Mouse (Mus musculus) embryo, embryonic 11.5 days (tissue): ENCODE results near the gene Caln1.

Source experiments
- DNase-seq: peaks from one replicate; pipeline ENCODE4 v3.0.0-alpha.2; 2012; ENCODE audit warnings: low read depth, low spot score

The Caln1 gene

GRCm38 (mm10) chr5:130369237-130369636, at the start of gene Caln1:
TSS of gene Caln1 (plus strand) at chr5:130369455.
- DNase-seq: no peak

GRCm38 (mm10) chr5:130319783-130320182, 49.5 kb upstream of the Caln1 start:
- no peak for DNase-seq

- DNase-seq: peak; percentile 8
Measured at GRCm38 (mm10) chr5:130320485-130320884, 48.8 kb upstream of the Caln1 start.

GRCm38 (mm10) chr5:130325486-130325885, 43.8 kb upstream of the Caln1 start:
- DNase-seq: no peak

DNA sequence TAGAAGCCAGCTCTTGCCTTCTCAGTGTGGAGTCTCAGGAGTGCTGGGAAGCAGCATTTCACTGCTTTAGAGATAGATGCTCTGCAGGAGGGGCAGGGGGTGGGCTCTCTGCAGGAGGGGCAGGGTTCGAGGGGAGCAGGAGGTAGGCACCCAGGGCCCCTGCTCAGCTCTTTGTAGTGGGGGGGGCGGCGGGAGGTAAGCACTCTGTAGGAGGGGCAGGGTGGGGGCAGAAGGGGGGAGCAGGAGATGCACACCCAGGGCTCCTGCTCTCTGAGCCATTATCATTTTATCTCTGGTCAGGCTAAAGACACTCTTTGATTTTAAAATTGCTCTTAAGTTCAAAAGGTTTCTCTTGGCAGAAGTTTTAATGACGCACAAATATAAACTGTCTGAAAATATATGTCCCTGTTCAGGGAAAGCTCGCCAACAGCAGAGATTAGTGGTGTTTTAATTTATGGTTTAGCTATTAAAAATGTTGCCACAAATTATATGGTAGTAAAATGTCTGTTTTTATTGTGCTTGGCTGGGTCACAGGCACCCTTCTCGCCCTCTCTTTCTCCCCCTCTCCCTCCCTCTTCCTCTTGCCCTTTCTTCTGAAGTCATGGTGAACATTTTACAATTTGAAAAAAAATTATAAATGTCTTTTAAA, 41.5 kb upstream of the Caln1 start:
- DNase-seq: no peak

- DNase-seq: no peak
Measured at GRCm38 (mm10) chr5:130328366-130328765, 40.9 kb upstream of the Caln1 start.

DNA sequence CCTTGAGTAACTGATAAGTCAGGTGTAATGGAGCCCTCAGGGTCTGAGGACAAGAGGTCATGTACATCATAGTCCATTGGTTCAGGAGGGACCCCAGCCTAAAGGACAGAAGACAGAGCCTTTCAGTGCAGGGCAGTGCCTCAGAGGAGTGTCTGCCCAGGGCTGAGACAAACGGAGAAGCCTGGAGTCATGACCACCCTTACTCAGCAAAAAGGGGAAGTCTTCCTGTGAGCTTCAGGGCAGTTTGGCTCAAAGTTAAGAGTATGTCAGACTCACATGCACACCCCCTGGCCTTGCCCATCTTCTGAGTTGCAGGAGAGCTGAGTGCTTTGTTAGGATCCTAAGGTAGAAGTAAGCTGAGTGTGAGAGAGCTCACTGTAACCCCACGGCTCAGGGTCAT, 39.4 kb upstream of the Caln1 start:
- DNase-seq: no peak

- no peak for DNase-seq
Measured at GRCm38 (mm10) chr5:130330801-130331200, 38.5 kb upstream of the Caln1 start.

DNA sequence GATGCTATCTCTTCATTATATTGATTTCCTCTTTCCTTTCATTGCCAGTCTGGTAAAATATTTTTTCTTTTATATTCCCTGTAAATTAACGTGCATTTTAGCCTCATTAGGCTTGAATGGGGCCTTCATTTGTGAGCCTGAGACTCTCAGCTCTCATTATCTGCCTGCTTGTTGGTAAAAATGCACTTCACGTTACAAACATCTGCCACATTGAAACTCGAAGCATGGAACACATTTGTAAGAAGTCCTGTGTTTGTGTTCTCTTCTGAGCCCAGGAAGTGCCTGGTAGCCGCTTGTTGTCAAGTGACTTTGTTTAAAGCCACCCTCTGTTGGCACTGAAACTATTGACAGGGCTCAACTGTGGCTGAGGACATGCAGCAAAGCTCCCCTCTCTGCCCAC, 38.0 kb upstream of the Caln1 start:
- DNase-seq: no peak

- DNase-seq: no peak
Measured at GRCm38 (mm10) chr5:130333566-130333965, 35.7 kb upstream of the Caln1 start.

DNA sequence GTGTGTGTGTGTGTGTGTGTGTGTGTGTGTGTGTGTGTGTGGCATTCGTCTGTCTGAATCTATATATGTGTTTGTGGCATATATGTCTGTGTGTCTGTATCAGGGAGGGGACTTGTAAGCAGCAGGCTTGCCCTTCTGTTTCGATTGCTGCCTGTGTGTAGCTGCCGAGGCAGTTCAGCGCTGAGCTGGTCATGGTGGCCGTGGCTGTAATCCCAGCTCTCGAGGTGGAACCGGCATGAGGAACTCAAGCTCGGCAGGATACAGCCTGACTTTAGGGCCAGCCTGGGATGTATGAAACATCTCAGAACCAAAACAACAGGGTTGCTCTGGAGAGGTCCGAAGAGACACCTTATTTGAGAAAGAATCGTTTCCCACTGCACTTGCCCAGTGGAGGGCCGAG, 35.3 kb upstream of the Caln1 start:
- DNase-seq: no peak

- DNase-seq: no peak
Measured at GRCm38 (mm10) chr5:130335462-130335861, 33.8 kb upstream of the Caln1 start.

- DNase-seq: no peak
Measured at GRCm38 (mm10) chr5:130340656-130341055, 28.6 kb upstream of the Caln1 start.

DNA sequence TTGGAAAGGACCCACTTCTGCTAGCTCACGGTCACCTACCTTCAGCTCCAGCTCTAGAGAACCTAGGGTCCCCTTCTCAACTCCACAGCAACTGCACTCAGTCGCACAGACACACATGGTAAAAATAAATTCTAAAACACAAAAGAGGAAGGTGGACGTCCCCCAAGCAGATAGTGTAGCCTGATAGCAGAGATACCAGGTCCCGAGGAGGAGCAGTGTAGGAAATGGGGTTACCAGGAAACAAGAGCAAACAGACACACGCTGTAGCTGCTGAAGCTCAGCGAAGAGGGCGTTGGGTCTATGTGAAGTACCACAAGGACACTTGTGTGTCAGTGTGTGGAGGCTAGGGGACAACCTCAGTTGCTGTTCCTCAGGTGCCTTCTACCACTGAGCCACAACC, 24.3 kb upstream of the Caln1 start:
- DNase-seq: no peak

DNA sequence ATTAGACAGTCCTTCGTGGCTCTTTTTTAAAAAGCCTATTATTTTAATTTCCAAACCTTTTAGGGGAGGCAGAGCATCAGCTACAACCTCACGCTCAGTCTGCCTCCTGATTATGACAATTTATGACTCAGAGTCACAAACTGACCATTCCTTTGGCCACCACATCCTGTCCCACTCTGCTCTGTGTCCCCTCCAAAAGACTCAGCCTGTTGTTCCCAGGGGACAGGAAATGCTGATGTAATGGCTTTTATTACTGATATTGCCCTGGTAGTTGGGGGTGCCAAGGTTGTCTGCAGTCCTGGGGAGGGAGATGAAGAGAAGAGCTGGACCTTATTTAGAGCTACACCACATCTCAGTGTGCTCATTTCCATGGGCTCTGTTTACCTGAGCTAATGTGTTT, 23.4 kb upstream of the Caln1 start:
- DNase-seq: no peak

- no peak for DNase-seq
Measured at GRCm38 (mm10) chr5:130355223-130355622, 14.0 kb upstream of the Caln1 start.

DNA sequence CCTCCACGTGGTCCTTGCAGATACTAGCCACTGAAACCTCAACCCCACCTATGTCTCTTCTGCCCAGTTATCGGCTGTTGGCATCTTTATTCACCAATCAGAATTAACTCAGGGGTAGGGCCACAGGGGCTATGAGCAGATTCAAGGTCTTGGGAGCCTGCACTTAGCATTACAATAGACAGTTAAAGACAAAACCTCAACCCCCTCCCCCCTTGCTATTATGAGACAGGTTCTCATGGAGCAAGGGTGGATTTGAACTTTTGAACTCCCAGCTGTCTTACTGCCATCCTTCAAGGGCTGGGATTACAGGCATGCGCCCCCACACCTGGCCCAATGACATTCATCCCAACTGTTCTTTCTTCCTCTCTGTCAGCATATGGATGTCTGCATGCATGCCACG, 6.1 kb upstream of the Caln1 start:
- DNase-seq: no peak

GRCm38 (mm10) chr5:130363773-130364172, 5.5 kb upstream of the Caln1 start:
- DNase-seq: peak; percentile 16

GRCm38 (mm10) chr5:130368236-130368635, 1.0 kb upstream of the Caln1 start:
- no peak for DNase-seq

DNA sequence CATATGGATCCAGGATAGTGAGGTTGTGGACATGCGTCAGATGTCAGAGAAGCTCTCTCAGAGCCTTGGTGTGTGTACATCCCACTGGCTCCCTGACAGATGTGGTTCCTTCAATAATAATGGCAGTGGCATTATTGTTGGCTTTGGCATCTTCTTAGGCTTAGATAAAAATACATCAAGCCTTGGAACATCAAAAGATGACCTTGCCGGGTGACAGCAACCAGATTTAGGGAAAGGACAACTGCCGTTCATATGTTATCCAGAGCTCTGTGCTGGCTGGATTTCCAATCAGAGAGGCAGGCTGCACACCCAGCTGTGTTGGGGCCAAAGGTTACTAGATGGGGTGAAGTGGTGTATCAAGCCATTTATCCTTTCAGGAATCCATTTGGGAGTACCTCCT, 6.2 kb downstream of the Caln1 start:
- DNase-seq: no peak

DNA sequence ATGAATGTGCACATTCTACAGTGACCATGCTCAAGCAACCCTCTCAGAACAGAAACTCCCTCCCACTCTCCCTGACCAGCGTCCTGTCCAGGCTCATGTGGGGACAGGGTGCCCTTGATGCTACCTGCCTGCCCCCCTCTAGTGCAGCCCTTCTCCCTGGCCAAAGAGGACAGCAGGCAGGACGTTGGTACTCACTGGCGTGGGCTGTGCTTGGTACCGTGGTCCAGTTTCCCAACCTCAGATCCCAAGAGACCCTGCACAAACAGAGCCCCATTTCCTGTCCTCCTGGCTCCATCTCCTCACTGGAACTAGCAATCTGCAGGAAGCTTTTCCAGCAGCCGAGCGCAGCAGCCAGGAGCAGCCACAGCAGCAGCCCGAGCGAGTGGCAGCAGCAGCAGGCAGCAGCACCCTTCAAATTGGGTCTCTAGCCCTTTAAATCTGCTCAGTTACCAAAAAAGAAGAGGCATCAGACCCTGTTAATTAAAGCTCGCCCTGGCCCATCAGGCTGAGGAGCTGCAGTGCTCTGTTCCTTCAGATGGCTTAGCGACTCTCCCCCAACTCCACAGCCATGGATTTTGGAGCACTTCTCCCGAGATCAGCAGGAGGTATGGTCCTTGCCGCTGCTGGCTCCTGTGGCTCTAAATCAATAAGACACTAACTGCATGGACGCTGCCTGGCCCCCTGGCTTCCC, 15.1 kb downstream of the Caln1 start, which contains the start of gene A330070K13Rik:
Gene A330070K13Rik, minus strand, starts transcription at position 410 of the 691 bp plus-strand sequence.
- no peak for DNase-seq

DNA sequence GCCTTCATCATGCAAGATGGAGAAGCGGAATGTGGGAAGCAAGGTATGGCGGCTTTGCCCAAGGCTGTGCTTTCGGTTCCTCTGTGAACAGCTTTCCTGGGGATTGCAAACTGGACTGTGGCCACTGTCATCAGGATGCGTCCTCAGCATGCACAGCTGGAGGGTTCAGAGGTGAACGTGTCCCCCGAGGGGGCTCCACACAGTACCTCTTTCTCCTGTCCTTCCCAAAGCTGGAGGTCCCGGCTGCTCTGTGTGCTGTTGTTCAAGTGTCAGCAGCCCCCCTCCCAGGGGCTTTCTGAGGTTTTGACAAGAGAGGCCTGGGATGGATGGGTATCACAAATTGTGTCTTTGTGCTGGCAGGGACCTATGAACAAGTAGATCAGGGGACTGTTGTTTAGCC, 17.2 kb downstream of the Caln1 start:
- DNase-seq: no peak

DNA sequence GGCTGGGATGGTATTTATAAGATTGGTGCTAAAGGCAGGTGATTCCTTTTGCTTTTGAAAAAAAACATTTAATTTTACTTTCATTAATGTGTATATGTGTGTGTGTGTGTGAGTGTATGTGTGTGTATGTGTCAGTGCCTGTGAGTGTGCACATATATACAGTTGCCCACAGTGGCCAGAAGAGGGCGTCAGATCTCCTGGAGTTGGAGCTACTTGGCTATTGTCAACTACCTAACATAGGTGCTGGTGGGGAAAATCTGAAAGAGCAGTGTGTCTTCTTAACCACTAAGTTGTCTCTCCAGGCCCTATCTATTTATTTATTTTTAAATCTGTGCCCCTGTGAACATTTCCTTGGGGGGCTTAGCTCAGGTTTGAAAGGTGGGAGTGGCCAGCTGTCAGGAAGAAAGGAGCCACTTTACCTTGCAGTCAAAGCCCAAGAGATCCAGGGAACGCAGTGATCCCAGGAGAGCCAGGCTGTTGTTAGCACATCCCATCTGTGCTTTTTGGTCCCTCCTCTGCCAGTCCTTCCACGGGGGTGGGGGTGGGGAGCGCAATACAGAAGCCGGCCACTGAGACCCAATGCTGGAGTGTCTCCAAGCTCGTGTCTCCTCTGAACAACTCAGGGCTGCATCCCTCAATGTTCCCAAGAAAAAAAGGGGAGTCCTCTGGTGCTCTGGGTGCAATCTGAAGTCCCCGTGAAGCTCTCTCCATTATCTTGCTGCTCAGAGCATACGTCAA, 24.5 kb downstream of the Caln1 start:
- no peak for DNase-seq
